Mouse (Mus musculus) common myeloid progenitor, adult 5-6 weeks (primary cell): Measurements from ENCODE around the gene Phf1. TPM values are rescaled to one million over a fixed set of nuclear protein-coding genes. Genes with fewer than 3 reads are reported as not detected.

Experiments
- ATAC-seq: replicated peaks from 2 replicates; pipeline ENCODE4 v1.8.0; 2016; ENCODE audit warnings: low read depth, mild to moderate bottlenecking, moderate TSS enrichment, inconsistent platforms; ENCODE audit not compliant: poor library complexity, severe bottlenecking
- total RNA-seq: library from RNA; stranded (forward); fragments of 200-1000, 187-1606 nt; gene quantifications from 2 replicates; pipeline ENCODE4 v1.2.3, GENCODE M21; 2017

Gene Phf1
- total RNA-seq, 1 experiment from 2014 or later = 3.2 TPM

DNA sequence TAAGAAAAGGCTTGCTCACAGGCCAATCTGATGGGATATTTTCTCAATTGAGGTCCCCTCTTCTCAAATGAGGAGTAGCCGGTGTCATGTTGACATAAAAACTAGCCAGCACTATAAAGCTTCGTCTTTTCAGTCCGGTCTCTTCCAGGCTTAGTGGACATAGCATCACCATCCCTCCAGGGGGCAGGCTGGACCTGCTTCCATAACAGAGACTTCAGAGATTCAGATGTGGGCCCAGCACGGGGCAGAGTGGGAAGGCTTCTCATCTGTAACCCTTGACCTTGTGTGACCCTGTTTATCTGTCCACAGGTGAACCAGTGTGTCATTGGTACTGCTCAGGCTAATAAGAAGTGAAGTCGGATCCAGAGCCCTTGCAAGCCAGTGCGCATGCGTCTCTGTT lies 1.1 kb upstream of the Phf1 start:
- ATAC-seq = 0 out of 2 replicates have a peak, but pooled peaks have one; percentile 42

DNA sequence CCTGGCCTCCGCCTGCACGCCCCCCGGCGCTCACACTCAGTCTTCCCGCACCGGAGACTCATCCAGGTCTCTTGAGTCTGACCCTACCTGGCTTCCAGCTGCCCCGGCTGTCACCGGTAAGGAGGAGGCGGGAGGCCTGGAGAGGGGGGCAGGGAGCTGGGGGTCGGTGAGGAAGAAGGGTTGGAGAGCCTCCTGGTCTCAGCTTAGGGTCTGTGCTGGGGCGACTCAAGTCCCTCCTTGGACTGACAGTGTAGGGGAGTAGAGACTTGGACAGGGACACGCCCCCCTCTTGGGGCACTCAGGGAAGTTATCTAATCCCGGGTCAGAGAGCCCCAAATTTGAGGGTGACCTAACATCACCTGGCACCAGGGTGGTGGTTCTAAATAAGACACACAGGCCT lies 567 bp downstream of the Phf1 start:
- ATAC-seq = no peak

DNA sequence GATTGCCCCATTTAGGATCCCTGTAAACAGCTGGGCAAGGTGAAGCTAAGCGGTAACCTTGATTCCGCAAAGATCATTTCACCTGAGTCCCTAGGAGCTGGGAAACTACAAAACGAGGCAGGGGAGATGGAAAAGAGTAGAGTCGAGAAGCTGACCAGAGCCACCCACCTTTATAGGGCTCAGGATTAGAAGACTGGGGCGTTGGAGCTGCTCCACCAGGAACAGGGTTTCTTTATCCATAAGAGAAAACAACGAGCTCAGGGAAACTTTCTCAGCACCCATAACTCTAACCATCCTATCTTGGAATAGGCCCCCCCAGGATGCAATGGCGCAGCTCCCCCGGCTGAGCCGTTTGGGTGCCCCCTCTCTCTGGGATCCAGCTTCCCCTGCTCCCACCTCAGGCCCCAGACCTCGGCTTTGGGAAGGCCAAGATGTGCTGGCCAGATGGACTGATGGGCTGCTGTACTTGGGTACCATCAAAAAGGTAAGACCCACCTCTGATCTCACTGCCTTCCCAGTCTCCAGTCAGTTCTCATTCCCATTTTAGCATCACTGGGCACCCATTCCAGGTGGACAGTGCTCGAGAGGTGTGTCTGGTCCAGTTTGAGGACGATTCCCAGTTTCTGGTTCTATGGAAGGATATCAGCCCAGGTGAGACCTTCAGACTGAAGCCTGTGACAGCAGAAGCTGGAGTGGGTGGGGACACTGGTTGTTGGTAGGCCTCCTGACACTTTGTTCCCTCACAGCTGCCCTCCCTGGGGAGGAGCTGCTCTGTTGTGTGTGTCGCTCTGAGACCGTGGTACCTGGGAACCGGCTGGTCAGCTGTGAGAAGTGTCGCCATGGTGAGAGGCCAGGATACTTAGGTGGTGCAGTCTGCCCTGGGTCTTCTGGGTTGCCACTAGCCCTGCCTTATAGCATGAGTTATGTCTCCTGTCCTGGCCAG lies 1.3 kb downstream of the Phf1 start:
- no peak for ATAC-seq

DNA sequence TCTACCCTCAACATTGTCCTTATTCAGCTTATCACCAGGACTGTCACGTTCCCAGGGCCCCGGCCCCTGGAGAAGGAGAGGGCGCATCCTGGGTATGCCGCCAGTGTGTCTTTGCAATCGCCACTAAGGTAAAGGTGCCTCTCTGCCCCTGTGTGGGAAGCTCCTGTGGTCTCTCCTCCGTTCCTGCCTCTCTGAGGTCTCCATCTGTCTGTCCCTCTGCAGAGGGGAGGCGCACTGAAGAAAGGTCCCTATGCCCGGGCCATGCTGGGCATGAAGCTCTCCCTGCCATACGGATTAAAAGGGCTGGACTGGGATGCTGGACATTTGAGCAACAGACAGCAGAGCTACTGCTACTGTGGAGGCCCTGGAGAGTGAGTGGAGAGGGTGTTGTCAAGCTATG lies 2.2 kb downstream of the Phf1 start:
- no peak for ATAC-seq

DNA sequence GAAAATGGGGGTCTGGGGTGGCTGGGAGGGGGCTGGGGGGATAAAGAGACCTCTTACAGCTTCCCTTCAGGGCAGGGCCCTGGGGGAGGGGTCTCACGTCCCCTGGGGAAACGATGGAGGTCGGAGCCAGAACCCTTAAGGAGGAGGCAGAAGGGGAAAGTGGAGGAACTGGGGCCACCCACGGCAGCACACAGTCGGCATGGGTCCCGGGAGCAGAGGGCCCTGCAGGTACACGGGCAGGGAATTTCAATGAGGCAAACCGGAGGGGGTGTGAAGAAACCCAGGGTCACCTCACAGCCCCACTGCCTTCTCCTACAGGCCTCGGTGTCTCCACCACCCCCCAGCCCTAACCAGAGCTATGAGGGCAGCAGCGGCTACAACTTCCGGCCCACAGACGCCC lies 3.6 kb downstream of the Phf1 start:
- ATAC-seq = no peak

DNA sequence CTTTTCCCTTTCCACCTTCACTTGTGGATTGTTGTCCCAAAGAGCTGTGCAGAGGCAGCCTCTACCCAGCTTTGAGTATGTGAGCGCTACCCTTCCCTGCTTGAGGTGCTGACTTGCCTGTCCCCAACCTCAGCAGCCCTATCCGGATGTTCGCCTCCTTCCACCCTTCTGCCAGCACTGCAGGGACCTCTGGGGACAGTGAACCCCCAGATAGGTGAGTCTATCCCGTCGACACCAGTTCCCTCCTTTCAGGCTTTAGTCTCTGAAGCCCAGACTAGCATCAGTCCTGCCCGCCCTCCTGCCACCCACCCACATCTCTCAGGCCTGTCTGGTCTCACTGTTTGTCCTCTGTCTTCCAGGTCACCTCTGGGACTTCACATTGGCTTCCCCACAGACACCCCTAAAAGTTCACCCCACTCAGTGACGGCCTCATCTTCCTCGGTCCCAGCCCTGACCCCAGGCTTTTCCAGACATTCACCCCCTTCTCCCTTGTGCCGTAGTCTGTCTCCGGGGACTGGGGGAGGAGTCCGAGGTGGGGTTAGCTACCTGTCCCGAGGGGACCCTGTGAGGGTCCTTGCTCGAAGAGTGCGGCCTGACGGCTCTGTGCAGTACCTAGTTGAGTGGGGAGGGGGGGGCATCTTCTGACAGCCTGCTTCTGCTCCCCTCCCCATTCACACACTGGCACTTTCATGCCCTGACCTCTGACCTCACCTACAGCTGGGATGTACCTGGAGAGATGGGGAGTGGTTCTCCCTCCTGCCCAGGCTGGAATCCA lies 4.3 kb downstream of the Phf1 start:
- no peak for ATAC-seq

DNA sequence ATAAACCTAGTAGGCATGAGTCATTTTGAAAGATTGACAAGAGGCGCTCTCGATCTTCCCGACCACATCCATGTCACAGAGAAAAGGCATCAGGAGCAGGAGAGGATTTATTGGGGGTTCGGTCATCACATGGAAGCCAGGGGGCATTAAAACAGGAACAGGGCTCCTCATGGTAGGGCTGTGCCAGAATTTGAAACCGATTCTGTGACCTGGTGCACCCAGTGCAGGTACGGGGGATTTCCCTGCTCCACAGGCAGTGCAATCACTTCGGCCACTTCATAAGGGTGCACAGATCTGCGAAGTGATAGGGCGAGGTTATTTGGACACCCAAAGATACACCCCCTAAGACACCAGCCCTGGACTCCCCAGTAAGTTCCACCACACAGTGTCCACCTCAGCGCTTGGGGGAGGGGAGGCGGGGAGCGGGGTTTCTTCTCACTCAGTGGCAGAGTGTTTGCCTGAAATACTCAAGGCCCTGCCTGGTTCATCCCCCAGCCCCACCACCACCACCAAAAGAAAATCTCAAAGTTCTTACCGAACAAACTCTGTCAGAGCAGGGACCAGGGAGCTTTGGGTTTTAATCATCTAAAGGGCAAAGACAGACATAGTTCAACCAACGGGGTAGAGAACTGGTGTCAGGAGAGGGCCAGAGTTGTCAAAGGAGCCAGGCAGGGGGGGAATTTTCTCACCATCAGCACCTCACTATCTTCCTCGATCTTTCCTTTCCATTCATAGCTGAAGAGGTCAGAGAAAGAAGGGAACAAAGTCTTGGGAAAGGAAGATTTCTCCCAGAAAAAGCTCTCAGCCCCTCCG lies 5.2 kb downstream of the Phf1 start:
- no peak for ATAC-seq

DNA sequence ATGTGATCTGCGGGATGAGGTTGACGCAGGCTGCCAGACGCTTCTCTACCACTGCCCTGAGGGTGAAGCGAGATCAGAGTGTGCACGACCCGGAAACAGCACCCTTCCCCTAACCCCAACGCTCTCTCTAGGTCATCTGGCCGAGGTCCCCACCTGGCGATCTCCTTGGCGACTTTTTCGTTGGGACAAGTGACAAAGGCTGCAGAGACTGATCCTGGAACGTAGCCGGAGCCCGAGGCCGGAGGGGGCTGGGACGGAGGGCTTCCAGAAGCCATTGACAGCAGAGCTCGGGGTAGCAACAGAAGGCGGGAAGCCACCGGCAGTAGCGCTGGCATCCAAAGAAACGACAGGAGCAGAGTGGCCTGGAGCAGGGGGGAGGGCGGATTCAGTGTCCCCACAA lies 5.9 kb downstream of the Phf1 start:
- no peak for ATAC-seq

DNA sequence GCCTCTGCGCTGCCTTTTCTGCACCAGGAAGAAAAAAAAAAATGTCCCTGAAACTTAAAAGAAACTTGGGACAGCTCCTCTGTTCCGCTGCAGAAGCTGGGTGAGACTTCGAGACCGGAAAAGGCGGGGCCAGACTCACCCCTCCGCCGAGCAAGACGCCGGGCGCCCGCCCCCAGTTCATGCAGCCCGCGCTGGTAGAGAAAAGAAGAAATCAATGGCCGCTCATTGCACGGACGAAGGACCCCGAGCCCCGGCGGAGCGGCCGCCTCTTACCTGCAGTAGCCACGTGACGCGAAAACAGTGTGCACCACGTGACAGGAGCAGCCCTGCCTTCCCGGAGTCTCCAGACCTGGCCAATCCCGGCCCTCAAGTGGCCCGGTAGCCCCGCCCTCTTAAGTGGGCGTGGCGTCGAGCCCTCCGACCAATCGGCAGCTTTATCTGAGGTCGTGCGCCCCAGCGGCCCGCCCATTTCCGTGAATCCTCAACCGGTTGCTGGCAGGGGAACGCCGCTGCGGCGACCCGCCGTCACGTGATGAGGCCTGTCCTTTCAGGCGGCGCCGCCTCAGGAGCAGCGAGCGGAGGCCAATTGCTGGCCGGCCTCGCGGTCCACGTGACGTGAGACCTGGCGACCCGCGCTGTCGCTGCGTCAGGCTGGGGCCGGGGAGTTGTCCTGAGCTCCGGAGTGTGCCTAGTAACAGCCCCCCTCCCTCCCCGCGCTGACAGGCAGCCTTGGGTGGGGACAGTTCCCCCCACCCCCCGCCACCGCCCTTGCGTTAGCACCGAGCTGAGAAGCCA lies 6.5 kb downstream of the Phf1 start, which contains the start of gene Cuta:
Gene Cuta, minus strand, starts transcription at position 392 of the 795 bp plus-strand sequence.
- peak; percentile 88 for ATAC-seq

DNA sequence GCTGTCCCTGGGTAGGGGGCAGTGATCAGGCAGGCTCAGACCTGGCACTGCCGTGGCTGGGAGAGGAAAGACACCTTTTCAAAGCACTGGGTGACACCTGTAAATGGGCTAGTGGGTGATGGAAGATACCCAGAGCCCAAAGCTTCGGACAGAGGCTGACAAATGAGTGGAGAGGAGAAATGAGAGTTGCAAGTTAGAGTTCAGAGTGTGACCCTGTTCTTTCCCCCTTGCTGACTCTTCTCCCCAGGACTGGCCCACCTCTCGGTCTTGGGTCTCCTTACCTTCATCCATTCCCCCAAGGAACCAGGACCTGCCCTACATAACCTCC lies 7.1 kb downstream of the Phf1 start:
- no peak for ATAC-seq

DNA sequence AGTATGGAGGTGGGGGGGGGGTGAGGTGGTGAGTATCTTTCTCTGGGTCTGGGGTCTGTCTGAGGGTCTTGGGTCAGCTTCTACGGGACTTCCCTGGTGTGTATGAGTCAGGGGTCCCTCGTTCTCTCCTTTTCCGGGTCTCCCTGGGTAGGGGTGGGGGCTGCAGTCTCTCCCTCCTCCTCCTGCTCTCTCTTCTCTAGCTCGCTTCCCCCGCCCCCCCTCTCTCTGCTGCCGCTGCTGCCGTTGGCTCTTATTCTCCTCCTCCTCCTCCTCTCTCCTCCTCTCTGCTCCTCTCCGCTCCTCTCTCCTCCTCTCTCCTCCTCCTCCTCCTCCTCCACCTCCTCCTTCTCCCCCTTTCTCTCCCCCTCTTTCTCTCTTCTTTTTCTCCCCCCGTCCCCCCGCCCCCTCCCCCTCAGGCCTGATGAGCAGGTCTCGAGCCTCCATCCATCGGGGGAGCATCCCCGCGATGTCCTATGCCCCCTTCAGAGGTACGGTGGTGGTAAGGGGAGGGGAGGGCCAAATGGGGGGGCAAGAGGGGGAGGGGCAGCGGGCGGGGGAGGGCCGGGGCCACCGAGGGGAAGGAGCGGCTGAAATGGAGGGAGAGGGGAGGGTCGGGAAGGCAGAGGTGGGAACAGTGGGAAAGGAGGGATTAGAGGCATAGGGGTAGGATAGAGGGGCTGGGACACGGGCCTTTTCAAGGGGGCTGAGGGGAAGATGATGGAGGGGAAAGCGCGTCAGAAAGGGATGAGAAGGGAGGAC lies 8.4 kb downstream of the Phf1 start, which contains the start of gene Syngap1:
Gene Syngap1, plus strand, starts transcription at position 223 of the 759 bp plus-strand sequence.
- no peak for ATAC-seq

DNA sequence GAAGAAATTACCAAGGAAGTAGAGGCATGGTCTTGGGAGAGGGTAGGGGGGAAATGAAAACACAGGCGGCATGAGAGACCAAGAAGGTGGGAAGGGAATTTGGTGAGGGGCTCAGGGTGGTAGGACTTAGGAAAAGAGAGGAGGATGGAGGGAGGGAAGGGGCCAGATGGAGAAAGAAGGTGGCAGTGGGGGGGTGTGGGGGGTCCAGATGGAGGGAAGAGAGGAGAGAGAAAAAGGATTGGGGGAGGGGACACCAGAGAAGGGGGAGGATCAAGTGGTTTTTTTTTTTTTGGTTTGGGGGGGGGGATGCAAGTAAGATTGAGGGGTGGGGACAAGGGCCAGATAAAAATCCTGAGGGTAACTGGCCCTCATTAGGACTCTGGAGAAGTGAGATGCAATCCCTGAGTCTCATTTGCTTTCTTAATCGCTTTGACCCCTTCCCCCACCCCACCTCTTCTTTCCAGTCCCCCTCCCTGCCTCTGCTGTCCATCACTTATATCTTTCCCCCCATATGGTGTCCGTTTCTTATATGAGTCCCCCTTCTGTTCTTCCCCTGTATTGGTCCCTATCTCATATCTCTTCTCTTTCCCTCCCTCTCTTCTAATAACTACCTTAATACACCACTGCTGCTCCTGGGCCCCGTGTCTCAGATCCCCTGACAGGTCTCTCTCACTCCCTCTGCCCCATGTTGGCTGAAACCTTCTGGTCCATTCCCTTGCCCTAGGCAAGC lies 9.2 kb downstream of the Phf1 start:
- ATAC-seq = no peak

DNA sequence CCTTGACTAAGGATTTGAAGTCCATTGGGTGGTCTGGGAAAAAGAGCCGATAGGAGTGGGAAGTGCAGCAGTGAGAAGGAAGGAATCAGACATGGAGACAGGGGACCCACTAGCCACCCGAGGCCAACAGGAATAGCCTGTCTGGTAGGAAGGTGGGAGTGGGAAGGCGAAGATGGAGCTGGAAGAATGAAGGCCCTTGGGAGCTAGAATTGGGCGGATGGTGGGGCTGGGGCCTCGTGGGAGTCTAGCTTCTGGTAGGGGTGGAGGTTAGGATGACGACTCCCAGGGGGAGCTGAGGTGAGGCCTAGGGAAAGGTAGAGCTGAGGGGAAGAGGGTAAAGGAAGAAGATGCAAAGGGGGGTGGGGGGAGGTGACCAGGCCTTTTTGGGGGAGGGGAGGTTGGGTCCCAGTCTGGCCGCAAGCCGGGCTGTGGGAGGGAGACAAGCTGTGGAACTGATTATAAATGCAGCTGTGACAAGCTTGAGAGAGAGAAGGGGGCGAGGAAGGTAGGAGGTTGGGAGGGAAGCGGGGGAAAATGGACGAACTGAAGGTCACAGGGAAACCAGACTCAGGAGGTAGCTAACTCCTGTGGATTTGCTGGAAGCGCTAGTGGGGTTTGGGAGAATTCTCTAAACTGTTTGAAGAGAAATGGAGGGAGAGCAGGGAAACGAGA lies 13.1 kb downstream of the Phf1 start:
- ATAC-seq = no peak

DNA sequence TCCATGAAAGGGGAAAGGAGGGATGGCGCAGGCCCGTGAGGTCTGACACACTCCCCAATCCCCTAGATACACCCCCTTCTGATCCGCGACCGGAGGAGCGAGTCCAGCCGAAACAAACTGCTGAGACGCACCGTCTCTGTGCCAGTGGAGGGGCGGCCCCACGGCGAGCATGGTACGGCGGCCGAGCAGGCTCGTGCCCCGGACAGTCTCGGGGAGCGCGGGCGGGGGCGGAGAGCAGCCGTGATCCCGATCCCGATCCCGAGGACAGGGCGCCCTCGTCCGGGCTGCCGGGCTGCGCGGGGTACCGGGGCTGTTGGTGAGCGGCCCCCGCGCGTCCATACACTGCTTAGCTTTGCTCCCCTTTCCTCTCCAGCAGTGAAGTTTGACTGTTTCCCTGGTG lies 13.7 kb downstream of the Phf1 start:
- peak; percentile 39 for ATAC-seq

DNA sequence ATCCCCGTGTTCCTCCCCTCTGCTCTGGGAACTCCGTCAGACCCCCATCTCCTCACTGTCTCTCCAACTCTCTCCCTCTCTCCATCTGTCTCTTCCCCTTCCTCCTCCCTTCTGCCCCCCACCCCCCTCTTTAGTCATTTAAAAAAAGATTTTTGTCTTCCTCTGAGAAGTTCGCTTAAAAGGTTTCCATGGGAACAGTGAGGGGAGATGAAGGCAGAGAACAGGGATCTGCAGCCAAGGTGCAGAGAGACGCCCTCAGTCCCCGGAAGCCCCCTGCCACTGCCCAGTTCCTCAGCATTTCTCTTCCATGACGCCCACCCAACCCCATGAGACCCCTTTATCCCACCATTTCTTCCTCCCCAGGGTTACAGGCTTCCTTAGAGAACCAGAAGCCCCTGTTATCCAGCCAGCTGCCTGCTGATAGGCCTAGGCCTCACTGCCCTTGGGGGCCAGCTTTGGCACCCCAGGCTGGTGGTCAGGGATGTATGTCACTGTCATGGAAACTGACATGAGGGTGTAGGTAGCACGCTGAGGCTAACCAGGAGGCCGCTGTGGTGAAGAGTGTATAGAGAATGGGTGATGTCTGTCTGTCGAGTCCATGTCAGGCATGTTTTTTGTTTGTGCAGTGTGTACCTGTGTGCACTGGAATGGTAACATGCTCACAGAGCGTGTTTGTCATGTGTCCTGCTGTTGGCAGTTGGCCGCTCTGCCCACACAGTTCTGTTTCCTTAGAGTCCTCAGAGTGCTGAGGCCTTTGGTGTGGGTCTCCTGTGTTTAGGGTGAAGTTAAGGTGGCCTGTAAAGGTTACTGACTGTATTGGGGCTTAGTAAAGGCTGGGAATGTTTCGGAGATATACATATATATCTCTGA lies 14.6 kb downstream of the Phf1 start:
- no peak for ATAC-seq

DNA sequence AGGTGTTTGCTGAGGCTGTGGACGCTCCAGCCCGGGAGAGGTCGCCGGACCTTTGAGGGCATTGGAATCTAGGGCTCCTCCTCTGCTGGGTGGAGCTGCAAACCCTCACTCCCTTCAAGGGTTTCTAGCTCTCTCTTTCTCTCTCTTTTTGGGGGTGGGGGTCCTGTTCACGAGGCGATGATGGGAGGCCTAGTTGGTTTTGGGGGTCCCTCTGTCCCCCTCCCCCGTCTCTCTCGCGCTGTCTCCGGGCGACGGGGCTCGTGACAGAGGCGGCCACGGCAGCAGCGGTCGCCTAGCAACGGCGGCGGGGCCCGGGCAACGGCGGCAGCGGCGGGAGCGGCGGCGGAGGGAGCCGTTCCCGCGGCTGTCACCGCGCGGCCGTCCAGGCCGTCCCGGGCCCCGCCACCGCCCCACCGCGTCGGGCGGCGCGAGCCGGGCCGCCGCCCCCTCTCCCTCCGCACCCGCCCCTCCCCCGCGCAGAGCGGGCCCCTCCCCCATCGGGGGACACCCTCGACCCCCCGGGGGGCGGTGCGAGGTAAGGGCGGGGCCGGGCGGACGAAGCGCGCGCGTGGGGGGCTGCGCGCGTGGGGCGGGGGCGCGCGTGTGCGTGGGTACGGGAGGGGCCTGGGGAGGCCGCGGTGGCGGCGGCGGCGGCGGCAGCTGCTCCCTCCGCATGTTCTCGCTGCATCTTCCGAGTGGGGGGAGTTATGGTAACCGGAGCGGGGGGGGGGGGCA lies 15.6 kb downstream of the Phf1 start:
- no peak for ATAC-seq
